Mouse (Mus musculus) E14TG2a.4 (cell line): Measurements from ENCODE around the gene Wdcp.

Source experiments
- H3K27me3 ChIP-seq: 2 replicates; pipeline ENCODE4 v1.6.1; 2014; ENCODE audit warnings: low read length, control low read depth; ENCODE audit not compliant: insufficient read depth
- H3K36me3 ChIP-seq: 2 replicates; pipeline ENCODE4 v1.6.1; 2014; ENCODE audit warnings: low read length, control low read depth; ENCODE audit not compliant: insufficient read depth
- H3K4me1 ChIP-seq: replicated peaks from 2 replicates; pipeline ENCODE4 v1.6.1; 2014; ENCODE audit warnings: low read depth, low read length, control low read depth
- H3K4me3 ChIP-seq: replicated peaks from 2 replicates; pipeline ENCODE4 v1.5.1; 2014; ENCODE audit warnings: mild to moderate bottlenecking, low read length
- H3K9me3 ChIP-seq: 2 replicates; pipeline ENCODE4 v1.6.1; 2014; ENCODE audit warnings: low read length, control low read depth
- CTCF ChIP-seq: conservative IDR thresholded peaks from 2 replicates; pipeline ENCODE4 v1.5.1; 2014; ENCODE audit warnings: low read length
- NANOG ChIP-seq: IDR thresholded peaks from 2 replicates; pipeline ENCODE4 v1.6.1; 2014; ENCODE audit warnings: borderline replicate concordance, low read length, mixed read lengths
- POU5F1 ChIP-seq: IDR thresholded peaks from 2 replicates; pipeline ENCODE4 v1.6.1; 2014; ENCODE audit warnings: low read length, borderline replicate concordance

The Wdcp gene

GRCm38 (mm10) chr12:4859241-4859914 is 16.3 kb downstream of the Wdcp start:
- no peaks in the 10 kb centered on the region for H3K27me3 ChIP-seq
- H3K4me3 ChIP-seq, result no peak overlapping the region
- no peak for TF ChIP-seq POU5F1
- no peak for TF ChIP-seq NANOG
- TF ChIP-seq CTCF, result no peak
- H3K4me1 ChIP-seq, result peaks cover 37% of the 10 kb centered on the region
- peaks cover 3% of the 10 kb centered on the region; the same call in 1 of the 2 replicates for H3K9me3 ChIP-seq
- peaks cover 25% of the 10 kb centered on the region for H3K36me3 ChIP-seq

- TF ChIP-seq CTCF (peak; percentile 94), POU5F1 (no peak)
- H3K36me3 ChIP-seq, result peaks cover 4% of the 10 kb centered on the region
- peaks cover 45% of the 10 kb centered on the region for H3K4me1 ChIP-seq
- peaks cover 3% of the 10 kb centered on the region; the same call in 1 of the 2 replicates for H3K9me3 ChIP-seq
- no peak overlapping the region for H3K4me3 ChIP-seq
- no peaks in the 10 kb centered on the region for H3K27me3 ChIP-seq
Measured at GRCm38 (mm10) chr12:4862672-4863071, 19.6 kb downstream of the Wdcp start.

DNA sequence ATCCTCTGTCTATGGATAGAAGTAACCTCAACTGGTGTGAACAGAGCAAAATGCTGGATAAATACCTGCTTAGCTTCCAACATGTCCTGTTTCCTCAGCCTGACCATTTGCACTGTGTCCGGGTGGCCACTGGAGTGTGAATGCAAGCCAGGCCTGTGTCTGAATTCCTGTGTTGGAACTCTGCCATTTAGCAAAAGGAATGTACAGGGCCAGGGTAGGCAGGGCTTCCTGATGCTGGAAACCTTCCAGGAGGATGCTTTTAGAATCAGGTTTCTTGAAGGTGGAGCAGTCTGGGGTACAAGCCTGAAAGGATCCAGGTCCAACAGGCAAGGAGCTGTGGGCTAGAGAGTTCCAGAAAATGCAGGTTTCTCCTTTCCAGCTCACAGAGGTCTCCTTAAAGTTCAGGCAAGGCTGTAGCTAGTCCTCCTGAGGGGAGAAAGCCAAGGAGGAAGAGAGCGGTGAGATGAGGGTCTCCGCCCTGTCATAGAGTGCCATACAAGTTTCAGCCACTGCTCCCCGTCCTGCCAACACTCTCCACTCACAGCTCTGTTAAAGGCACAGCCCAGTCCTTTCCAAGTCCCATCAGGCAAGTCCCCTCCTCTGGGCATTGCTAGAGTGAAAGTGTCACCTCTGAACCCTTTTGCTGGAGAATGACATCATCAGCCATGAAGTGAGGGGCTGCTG is 20.7 kb downstream of the Wdcp start:
- no peak overlapping the region for H3K4me3 ChIP-seq
- no peaks in the 10 kb centered on the region; the same call in 1 of the 2 replicates for H3K36me3 ChIP-seq
- TF ChIP-seq POU5F1 (no peak), CTCF (no peak), NANOG (no peak)

GRCm38 (mm10) chr12:4864338-4864690 is 21.2 kb downstream of the Wdcp start:
- TF ChIP-seq CTCF (no peak), NANOG (no peak), POU5F1 (no peak)
- peaks cover 38% of the 10 kb centered on the region for H3K4me1 ChIP-seq
- H3K36me3 ChIP-seq, result no peaks in the 10 kb centered on the region; the same call in 1 of the 2 replicates
- H3K27me3 ChIP-seq, result 0 out of 2 replicates have a peak, but pooled peaks cover 6% of the 10 kb centered on the region
- no peak overlapping the region for H3K4me3 ChIP-seq
- H3K9me3 ChIP-seq, result peaks cover 3% of the 10 kb centered on the region; the same call in 1 of the 2 replicates

More for the DNA sequence above, 20.7 kb downstream of the Wdcp start:
- Histone ChIP-seq H3K27me3 (0 out of 2 replicates have a peak, but pooled peaks cover 1% of the 10 kb centered on the region), H3K4me1 (peaks cover 41% of the 10 kb centered on the region), H3K9me3 (peaks cover 3% of the 10 kb centered on the region; the same call in 1 of the 2 replicates)

DNA sequence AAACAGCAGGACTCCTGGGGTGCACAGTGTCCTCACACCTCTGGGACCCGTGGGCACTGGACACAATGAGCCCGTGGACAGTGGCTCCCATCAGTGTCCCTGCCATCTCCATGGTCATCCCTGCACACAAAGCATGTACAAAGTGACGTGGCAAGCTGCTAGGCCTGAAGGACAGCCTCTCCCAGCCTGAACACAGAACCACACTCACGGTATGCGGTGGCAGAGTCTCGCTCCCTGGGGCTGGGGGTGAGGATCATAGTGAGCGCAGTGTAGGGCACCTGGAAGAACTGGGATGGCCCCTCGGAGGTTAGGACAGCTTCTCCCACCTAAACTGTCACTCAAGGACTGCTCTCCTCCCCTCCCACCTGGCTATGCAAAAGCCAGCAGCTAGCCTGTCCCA is 25.8 kb downstream of the Wdcp start:
- Histone ChIP-seq H3K4me1 (peaks cover 21% of the 10 kb centered on the region), H3K36me3 (no peaks in the 10 kb centered on the region; the same call in 1 of the 2 replicates), H3K27me3 (peaks cover 29% of the 10 kb centered on the region), H3K4me3 (no peak overlapping the region), H3K9me3 (no peaks in the 10 kb centered on the region)
- TF ChIP-seq NANOG (no peak), CTCF (no peak), POU5F1 (no peak)

DNA sequence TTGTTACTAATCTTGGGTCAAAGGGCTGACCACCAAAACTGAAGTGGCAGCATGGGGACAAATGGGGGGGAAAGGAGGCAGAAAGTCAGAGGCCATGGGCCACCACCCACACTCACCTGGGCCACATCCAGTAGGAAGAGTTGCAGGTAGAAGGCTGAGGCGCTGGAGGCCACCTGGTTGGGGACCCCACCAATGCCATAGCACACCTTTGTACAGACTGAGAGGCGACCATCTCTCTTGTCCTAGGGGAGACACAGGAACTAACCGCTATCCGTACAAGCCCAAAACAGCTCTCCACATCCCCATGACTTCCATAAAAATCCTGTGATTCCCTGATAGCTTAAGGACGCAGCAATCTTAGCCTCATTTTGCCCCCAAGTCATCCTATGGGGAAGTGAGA is 28.2 kb downstream of the Wdcp start:
- Histone ChIP-seq H3K36me3 (peaks cover 2% of the 10 kb centered on the region; the same call in 1 of the 2 replicates), H3K4me1 (peaks cover 35% of the 10 kb centered on the region), H3K9me3 (no peaks in the 10 kb centered on the region), H3K4me3 (no peak overlapping the region), H3K27me3 (peaks cover 37% of the 10 kb centered on the region)
- TF ChIP-seq CTCF (no peak), POU5F1 (no peak), NANOG (no peak)

DNA sequence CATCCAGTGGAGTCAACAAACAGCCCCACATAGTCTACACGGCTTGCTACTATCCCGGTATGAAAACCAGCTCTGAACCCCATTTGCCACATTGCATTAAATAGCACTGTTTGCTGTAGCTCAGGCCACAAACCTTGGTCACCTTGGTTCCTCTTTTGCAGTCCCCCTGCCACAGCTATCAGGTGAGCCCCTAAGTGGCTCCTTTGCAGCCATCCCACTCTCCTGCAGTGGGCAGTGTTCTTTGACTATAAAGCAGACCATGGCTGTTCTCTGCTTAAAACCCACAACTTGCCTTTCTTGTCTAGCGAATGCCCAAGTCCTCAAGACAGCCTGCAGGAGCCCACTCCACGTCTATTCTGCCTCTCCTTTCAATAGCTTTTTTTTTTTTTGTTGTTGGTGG is 29.2 kb downstream of the Wdcp start:
- Histone ChIP-seq H3K27me3 (peaks cover 37% of the 10 kb centered on the region), H3K36me3 (peaks cover 9% of the 10 kb centered on the region; the same call in 1 of the 2 replicates), H3K4me3 (no peak overlapping the region), H3K4me1 (peaks cover 35% of the 10 kb centered on the region), H3K9me3 (no peaks in the 10 kb centered on the region)
- no peak for TF ChIP-seq CTCF
- TF ChIP-seq POU5F1, result no peak
- no peak for TF ChIP-seq NANOG

DNA sequence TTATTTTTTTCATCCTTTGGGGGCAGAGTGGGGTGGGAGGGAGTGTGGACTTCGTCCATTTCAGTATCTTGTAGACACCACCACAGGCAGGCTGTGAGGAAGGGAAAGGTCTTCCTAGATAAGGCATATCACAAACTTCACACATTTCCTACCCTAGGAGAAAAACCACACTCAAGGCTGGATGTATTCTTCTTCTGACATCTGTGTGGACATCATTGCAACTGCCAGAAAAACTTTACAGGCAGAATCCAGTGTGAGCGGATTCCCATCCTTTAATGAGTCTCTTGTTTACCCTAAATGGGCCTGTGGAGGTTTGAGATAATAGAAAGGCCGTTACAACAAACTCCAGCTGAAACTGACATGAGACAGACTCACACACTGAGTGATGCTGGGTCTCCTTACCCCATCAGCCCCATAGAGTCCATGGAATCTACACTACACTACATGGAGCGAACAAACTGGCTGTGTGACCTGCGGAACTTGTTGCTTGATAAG is 29.9 kb downstream of the Wdcp start:
- no peaks in the 10 kb centered on the region for H3K9me3 ChIP-seq
- H3K27me3 ChIP-seq, result peaks cover 37% of the 10 kb centered on the region
- H3K4me3 ChIP-seq, result no peak overlapping the region
- TF ChIP-seq CTCF, result no peak
- TF ChIP-seq POU5F1, result no peak
- TF ChIP-seq NANOG, result no peak
- peaks cover 9% of the 10 kb centered on the region; the same call in 1 of the 2 replicates for H3K36me3 ChIP-seq
- H3K4me1 ChIP-seq, result peaks cover 29% of the 10 kb centered on the region
